Mouse (Mus musculus): ENCODE data around the gene Klhl5.
A peak's percentile ranks its signal among the peaks of the same experiment; 100 is the strongest.

The Klhl5 gene

DNA sequence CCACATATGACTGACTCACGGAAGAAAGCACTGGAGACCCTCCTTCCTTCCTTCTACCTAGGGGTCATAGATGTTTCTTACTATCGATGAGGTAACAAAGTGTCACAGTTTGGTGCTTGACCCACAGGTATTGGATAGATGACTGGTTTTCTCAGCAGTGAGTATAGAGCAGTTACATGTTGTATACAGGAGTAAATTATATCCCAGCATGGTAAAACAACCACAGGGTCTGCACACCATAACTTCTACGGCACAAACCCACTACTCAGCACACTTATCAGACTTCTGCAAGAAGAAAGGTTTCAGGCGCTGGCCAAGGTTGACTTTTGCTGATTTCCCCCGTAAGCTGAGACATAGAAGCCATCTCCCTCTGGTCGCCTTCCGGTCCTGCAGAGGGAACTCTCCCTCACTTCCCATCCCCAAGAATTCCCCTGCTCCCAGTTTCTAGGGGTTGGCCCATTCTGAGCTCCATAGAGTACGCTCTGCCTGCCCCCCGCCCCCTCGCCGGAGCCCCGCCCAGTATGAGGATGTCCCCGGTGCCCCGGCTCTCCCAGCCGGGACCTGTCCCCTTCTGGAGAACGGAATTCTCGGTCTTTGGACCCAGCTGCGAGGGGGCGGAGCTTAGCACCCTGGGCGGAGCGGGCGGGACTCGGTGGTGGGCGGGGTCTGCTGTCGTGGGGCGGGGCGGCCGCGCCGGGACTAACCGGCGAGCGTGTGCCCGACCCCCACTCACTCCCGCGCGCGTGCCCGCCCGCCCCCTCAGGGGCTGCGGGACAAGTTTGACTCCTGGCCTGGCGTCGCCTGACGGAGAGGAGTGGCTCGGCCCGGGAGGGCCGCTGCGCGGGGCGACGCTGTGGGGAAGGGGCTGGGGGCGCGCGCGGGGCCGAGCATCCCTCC, at the start of gene Klhl5:
Gene Klhl5 (plus strand): TSS at position 664 of the 897 bp plus-strand sequence.
- DNase-seq, result peak; percentile 90

DNA sequence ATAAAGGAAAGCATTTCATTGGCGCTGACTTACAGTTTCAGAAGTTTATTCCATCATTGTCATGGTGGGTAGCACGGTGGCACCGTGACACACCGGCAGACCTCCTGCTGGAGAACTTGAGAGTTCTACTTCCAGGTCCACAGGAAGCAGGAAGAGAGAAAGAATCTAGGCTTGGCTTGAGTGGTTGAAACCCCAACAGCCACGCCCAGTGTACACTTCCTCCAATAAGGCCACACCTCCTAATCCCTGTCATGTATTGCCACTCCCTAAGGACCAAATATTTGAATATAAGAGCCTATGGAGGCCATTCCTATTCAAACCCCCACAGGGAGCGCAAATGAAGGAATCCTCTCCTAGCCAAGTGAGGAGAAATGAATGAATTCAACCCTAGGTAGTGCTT, 49.7 kb upstream of the Klhl5 start:
- no peak for DNase-seq

DNA sequence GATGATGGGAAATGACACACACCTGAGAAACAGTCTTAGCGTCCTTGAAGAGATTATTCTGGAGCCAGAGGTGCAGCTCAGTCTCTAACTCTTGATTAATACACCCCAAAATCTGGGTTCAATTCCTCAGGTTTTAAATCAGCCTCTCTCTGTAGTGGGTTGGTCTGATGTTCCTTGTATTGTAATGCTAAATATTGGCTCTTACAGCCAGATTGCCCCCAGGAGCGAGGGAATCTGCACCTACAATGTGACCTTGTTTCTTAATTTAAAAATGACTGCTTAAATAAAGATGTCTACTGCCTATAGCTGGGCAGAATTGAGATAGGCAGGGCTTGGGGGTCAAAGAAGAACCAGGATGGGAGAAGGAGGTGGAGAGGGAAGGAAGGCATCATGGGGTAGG, 47.5 kb upstream of the Klhl5 start:
- no peak for DNase-seq

DNA sequence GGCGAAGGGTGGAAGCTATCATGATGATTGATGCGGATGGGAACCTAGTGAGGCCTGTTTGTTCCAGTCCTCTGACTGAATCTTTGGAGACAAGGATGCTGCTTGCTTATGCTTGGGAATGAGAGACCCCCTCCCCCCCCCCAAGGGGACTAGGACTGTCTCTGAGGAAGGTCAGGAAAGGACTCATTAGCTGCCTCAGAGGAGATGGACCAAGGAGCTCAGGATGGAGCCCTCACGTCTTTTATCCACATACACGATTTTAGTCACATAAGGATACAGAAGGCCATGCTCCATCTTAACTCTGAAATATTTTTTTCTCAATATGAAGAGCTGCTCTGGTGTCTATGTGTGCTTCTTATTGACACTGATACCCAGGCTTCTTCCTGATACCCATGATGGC, 45.1 kb upstream of the Klhl5 start:
- DNase-seq, result no peak

DNA sequence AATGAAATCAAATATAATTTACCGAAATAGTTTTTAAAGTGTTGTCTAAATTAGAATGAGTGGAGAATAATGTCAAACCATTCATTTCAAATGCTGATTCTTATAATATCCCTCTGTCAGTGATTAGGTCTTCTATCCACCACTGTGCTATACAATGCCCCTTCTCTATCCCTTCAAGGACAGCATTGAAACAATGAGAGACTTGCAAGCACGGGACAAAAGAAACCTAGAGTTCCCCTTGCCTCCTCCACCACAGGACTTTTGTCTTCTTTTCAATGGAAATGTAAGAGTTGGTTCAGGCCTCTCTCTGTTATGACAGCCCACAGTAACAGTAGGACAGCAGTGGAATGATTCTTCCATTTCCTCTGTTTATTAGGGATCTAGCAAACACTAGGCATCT, 44.1 kb upstream of the Klhl5 start:
- DNase-seq, result no peak

DNA sequence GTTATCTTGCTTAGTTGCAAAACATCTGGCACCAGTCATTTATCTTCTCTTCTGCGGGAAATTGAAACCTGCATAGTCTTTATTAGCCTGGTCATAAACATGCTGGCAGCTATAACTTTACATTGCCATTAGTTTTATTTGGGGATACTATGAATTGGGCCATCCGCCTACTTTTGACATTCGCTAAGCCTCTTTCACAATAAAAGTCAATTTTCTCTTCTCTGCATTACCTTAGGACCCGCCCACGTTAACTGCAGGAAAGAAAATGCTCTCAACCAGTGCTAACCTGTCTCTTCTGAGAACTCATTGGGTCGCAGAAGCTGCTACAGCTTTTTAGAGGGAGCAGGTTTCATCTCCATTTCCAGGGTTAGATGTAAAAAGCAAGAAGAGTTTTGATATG, 39.2 kb upstream of the Klhl5 start:
- DNase-seq, result no peak

DNA sequence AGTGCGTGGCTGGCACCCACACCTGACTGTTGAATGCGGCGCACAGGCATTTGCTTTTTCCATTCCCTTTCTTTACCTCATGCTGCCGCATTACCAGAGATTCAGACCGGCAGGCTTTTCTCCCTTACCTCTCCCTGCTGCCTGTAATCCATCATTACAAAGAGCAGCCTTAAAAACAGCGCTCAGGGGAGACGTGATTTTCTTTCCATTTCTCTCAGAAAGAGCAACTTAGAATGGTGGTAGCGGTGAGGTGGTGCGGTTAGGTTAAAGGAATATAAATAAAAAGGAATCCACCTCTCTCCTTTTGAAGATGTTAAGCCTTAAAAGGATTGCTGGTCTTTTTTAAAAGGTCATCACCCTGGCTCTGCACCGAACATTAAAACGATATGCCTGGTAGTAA, 37.5 kb upstream of the Klhl5 start:
- DNase-seq, result no peak

DNA sequence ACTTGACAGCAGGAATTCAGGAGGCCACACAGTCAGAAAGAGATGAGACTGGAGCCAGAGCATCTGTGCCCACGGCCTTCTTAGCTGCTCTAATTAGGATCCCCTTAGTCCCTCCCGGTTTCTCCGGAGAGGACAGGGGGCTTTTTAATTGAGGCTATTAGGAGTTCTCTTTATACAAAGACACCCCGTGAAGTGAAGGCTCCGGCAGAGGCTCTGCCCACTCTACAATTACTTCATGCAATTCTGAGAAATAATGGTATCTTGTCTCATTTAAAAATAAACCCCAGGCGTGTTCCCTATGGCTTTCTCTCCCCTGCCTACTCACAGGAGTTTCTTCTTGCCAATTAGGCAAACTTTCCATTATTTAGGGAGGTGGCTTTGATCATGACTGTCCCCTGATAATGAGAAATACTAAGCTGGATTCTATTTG, 35.6 kb upstream of the Klhl5 start:
- no peak for DNase-seq

DNA sequence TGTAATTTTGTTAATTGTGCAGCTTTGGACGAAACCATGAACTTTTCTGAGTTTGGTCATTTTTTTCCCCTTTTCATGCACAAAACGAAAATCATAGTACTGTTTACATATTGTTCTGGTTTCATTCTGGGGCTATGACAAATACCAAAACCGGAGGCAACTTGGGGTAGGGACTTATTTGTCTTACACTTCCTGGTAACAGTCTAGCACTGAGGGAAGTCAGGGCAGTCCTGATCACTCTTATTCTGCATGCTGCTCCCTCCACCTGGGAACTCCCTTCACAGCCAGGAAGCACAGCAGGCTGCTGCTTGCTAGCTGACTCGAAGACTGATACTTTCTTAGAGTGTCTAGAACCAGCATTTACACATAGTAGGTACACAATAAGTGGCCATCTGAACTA, 34.1 kb upstream of the Klhl5 start:
- DNase-seq, result no peak

DNA sequence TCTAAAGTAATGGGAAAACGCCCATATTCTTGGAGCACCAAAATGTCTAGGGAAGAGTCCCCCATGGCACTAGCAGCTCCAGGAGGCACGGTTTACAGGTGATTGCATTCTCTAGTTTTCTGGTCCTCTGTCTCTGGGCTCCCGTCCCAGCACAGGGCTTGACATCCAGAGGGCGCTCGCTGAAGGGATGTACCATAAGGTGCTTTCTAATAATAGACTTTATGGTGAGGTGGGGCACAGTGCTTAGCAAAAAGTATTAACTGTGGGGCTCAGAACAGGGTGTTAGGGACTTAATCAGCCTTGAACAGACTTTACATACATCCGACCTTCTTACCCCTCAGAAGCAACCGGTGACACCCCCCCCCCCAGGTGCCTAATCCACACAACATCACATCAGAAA, 32.6 kb upstream of the Klhl5 start:
- DNase-seq, result no peak

DNA sequence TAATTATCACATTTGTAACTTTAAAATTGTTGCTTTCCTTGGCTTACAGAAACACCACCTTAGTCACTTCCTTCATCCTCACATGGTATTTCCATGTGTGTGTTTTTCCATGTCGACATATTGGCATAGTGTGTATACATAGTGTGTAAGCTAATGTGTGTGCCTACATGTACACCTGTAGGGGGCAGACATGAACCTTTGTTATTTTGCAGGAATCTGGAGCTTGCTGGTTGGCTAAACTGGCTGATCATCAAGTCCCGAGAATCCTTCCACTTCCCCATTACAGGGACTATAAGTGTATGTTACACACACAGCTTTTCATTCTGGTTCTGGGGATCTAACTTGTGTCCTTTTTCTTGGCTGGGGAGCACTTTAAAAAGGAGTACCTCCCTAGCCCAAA, 31.3 kb upstream of the Klhl5 start:
- DNase-seq, result no peak

DNA sequence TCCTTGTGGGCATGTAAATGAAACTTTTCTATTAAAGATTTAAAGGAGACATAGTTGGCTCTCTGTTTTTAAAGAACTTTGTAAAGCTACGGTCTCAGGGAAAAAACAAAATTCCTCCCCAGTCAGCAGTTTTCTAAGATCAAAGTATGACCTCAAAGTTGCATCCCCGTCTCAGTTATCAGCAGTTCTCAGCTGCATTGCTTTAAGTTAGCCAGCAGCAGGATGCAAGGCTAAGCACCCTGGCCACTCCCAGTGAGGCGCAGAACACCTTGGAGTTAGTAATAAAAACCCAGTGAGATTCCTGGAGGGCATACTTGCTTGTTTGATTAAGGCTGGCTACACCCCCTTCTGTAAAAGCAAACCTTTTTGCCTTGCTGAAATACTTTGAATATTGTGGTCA, 30.6 kb upstream of the Klhl5 start:
- DNase-seq, result no peak

DNA sequence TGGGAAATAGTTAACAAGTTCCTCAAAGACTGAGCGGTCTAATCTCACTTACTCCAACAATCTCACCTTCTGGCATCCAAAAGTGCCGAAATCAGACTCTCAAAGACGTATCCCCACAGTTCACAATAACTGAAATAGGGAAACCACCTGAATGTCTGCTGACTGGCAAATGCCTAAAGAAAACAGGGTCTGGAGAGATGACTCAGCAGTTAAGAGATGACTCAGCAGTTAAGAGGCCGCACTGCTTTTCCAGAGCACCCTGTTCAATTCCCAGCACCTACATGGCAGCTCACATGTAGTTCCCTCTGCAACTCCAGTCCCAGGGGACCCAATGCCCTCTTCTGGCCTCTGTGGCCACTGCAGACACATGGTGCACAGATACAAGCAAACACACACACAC, 29.3 kb upstream of the Klhl5 start:
- no peak for DNase-seq

DNA sequence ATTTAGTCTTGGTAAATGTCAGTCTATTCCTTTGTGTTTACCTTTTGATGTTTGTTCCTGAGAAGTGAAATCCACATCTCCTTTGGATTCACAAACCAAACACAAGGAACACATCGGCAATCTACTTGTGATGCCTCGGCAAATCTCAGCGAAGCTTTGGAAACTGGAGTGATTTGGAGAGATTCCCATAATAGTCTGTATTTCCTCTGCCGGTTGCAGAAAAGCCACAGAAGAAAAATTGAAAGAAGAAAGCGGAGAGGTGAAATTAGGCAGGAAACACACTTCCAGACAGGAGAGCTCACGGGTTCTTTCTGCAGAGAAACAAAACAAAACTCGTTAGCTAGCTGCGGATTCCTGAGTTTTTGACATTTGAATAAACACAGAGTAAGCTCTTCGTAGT, 27.5 kb upstream of the Klhl5 start:
- DNase-seq, result no peak

DNA sequence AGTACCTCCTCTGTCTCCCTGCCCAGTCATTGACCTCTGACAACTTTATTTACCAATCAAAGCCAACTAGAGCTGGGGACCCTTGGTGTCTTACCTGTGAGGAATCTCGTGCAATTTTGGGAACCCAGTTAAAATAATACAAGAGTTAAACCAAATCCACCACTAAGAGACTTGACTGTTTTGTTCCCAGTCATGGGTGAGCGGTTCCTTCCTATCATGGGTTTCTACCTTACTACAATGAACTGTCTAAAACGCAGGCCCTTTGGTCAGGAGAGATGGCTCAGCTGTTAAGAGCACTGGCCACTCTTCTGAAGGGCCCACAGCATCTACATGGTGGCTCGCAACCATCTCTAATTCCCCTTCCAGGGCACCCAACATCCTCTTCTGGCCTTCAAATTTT, 25.5 kb upstream of the Klhl5 start:
- DNase-seq, result no peak

DNA sequence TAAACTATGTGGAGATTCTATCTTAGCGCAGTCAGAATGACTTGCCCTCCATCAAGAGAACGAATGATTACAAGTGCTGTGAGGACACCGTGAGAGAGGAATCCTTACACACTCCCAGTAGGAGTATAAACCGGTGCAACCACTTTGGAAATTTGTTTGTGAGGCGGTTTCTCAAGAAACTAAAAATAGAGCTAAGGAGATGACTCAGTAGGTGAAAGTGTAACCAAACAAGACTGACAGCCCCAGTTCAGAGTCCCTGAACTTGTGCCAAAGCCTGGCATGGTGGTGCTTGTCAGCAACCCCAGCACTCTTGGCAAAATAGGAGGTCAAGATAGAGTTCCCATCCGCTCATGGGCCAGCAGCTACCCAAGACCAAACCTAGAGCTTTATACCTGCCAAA, 20.8 kb upstream of the Klhl5 start:
- peak; percentile 83 for DNase-seq

DNA sequence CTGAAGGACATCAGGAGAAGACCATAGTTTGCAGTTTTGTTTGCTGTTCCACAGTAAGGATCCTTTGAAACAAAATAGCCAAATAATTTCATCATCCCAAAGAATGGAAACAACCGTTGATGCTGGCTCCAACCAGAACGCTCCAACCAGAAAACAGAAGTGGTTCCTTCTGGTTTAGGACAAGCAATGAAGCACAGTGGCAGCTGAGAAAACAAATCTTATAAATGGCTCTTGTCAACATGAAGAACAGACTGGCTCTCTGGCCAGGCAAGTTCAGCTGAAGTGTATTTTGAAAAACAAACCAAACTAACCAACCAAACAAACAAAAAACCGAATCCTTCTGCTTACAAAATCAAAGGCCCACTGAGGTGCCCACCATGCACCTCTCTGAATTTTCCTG, 17.6 kb upstream of the Klhl5 start:
- no peak for DNase-seq

DNA sequence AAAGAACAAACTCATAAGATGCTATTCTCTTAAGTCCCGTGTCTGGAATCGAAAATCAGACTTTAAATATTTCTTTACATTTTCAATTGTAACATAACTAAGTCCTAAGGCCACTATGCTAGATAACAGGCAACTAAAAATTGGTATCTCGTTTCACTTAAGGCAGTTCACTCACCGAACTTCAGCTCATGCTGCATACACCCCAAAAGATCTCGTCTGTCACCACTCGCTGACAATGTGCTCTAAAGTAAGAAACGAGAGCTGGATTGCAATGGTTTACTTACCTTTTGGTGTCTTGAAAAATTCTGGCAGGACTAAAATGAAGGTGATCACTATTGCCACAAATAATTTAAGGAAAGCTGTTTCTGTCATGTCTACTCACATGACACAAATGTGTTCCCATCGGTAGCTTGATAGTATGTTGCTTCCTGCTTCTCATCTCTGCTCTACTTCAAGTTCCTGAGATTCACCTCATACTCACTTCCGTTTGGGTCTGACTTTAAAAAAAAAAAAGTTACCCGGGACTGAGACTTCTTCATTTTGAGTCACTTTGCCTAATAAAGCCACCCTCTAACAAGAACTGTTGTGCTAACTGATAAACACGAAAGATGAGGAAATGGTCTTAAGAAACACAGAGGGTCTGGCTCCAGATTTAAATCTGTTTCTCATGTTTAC, 16.0 kb upstream of the Klhl5 start:
- no peak for DNase-seq

DNA sequence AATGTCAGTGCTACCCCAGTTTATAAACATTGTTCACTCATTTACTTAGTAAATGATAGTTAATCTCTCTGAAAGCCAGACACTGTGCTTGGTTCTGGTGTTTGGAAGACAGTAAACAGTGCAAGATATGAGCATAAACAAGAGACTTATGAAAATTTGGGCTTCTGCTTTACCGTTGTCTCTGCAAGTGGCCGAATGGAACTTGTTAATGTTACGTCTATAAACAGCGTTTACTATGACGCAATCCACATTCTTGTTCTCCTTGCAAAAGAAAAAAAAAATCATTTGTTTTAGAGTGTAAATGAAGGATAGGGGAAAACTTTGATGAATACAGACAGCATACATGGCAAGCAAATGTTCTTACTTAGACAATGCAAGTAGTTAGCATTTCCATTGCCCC, 15.4 kb upstream of the Klhl5 start, which contains the start of gene Tmem156:
Gene Tmem156 (minus strand): TSS at position 212 of the 400 bp plus-strand sequence.
- no peak for DNase-seq

DNA sequence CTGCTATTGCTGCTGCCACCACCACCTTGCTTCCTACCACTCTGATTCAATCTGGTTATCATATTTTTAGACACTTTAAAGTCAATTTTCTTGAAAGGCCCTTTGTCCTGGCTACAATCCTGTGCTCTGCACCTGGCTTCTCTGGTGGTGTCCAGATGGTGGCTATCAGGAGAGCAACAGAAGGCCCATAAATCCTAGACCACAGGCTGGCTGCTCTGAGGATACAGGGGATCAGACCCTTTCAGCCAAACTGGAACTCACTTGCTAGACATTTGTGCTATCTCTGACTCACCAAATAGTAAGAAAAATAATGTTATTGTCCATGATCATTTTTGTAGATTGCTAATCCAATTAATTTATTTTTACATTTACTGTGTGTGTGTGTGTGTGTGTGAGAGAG, 13.6 kb upstream of the Klhl5 start:
- DNase-seq, result no peak

DNA sequence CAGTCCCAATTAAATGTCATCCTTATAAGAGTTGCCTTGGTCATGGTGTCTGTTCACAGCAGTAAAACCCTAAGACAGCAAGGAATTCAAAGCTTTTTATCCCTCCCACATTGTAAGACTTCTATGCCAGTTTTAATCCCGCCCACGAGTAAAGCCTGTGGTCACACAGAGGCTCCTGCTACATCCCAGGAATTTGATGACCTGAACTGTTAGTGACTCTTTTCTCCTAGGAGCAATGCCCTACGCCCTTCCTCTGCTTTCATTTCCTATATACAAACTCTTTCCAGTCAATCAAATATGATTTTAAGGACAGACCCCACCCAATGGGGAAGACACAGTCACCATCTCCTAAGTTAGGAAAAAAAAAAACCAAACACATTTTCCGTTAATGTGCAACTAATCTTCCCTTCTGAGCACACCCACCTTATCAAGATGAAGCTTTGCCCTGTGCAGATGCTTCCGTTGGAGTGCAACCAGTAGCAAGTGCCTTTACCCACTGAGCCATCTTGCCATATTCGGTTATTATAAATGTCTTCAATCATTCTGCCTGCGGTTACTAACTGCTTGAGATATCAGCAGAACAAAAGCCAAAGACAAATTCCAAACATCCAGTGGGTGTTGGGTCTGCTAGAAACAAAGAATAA, 12.3 kb upstream of the Klhl5 start:
- no peak for DNase-seq

DNA sequence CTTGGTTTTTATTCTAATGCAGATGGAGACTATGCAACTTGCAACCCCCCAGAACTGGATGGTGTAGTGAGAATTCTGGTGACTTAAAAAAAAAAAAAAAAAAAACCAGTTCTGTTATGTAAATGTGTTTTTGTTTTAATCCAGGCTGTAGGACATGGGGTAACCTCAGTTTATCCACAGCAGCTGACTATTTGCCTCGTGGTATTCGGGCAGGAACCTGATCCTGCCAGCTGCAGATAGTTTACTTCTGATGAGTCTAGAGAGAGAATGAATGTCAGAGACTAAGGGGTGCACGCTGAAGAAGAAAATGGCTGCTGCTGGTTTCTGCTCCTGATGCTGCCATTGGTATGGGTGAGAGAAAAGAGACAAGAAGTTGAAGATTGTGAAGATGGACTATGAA, 11.3 kb upstream of the Klhl5 start:
- no peak for DNase-seq

DNA sequence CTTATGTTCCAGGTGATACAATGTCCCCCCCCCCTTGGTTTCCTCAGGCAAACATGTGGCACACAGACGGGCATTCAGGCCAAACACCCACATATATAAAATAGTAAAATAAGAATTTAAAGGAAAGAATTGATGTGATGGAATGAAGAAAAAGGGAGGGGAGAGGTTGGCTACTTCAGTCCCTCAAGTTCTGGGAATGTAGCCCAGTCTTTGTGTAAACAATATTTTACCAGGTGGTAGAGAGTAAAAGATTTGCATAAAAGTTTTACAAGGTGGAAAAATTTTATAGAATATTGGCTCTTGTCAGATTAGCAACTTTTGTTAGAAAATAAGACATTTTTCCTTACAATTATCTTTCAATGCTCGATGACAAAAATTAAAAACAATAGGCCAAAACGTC, 10.5 kb upstream of the Klhl5 start:
- DNase-seq, result no peak

DNA sequence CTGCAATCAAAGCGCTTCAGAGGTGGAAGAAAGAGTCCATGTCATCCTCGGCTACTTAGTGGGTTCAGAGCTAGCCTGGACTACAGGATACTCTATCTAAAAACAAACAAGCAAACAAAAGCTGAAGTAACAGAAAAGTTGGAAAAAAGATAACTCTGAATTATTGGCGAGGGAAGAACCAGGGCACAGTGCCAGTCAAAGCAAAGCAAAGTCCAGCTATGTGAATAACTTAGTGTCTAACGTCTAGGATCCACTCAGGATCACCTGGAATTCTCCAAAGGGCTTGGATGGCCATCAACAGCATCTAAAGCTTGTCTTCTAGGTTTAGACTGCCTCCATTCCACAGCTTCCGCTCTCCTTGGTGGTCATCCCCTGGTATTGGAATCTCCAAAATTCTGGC, 9.9 kb upstream of the Klhl5 start:
- no peak for DNase-seq

All from kidney, adult 11 months (tissue).